Mouse (Mus musculus) forebrain, embryonic 15.5 days (tissue): Measurements from ENCODE around the gene Ilk. TPM values are rescaled to one million over a fixed set of nuclear protein-coding genes. Genes with fewer than 3 reads are reported as not detected.
A peak's percentile ranks its signal among the peaks of the same experiment; 100 is the strongest.

ENCODE experiments used
- ATAC-seq: fragments of 200-750 bp; cut with Nextera tagmentation; replicated peaks from 2 replicates; pipeline ENCODE4 v1.8.0; 2017; ENCODE audit warnings: mild to moderate bottlenecking, moderate TSS enrichment, moderate library complexity
- H3K27ac ChIP-seq: fragments of 300-500 bp; sonication (generic); replicated peaks from 2 replicates; pipeline ENCODE4 v1.5.1; 2015; ENCODE audit warnings: mild to moderate bottlenecking, inconsistent platforms
- H3K27me3 ChIP-seq: fragments of 300-500 bp; sonication (generic); 2 replicates; pipeline ENCODE4 v1.6.1; 2015; ENCODE audit warnings: inconsistent platforms
- H3K36me3 ChIP-seq: fragments of 300-500 bp; sonication (generic); 2 replicates; pipeline ENCODE4 v1.6.1; 2015; ENCODE audit warnings: mild to moderate bottlenecking, inconsistent platforms
- H3K4me1 ChIP-seq: fragments of 300-500 bp; sonication (generic); 2 replicates; pipeline ENCODE4 v1.6.1; 2015; ENCODE audit warnings: inconsistent platforms
- H3K4me2 ChIP-seq: fragments of 300-500 bp; sonication (generic); replicated peaks from 2 replicates; pipeline ENCODE4 v1.6.1; 2015; ENCODE audit warnings: mild to moderate bottlenecking, inconsistent platforms
- H3K4me3 ChIP-seq: fragments of 300-500 bp; sonication (generic); 2 replicates; pipeline ENCODE4 v1.5.1; 2015; ENCODE audit warnings: mild to moderate bottlenecking, inconsistent platforms
- H3K9ac ChIP-seq: fragments of 300-500 bp; sonication (generic); replicated peaks from 2 replicates; pipeline ENCODE4 v1.6.1; 2015; ENCODE audit warnings: mild to moderate bottlenecking, inconsistent platforms
- H3K9me3 ChIP-seq: fragments of 300-500 bp; sonication (generic); 2 replicates; pipeline ENCODE4 v1.6.1; 2016; ENCODE audit warnings: inconsistent platforms
- WGBS: fragments of 180-500 bp; shearing (Covaris S2); methylation state at CpG from one replicate; pipeline ENCODE4 v1.1.7; 2015; ENCODE audit warnings: mixed read lengths; 5-methylcytosine and 5-hydroxymethylcytosine counted together
- polyA plus RNA-seq: library from polyadenylated mRNA; unstranded; fragments of >200 nt; fragmentation: Nextera tagmentation; extraction: Ambion mirVana; gene quantifications from 2 replicates; pipeline ENCODE4 v1.2.1, GENCODE M21; 2015

Ilk gene
- polyA plus RNA-seq = 197 and 205 TPM in 2 replicates

GRCm38 (mm10) chr7:105736264-105736901 is at the start of gene Ilk:
Gene Ilk (plus strand): TSS chr7:105736592.
- Histone ChIP-seq H3K9me3 (no peaks in the 10 kb centered on the region), H3K36me3 (peaks cover 44% of the 10 kb centered on the region), H3K4me3 (peak within 1 kb of the TSS; percentile 89), H3K4me1 (peaks cover 35% of the 10 kb centered on the region), H3K27me3 (no peaks in the 10 kb centered on the region), H3K27ac (peak within 1 kb of the TSS; percentile 70), H3K9ac (peak within 1 kb of the TSS; percentile 88), H3K4me2 (peak within 1 kb of the TSS; percentile 95)
- WGBS = under 1% methylated on average over 48 of the region's 62 CpGs
- peak; percentile 97 for ATAC-seq

- no peaks in the 10 kb centered on the region for H3K36me3 ChIP-seq
- H3K4me3 ChIP-seq = no peak overlapping the region
- no peak overlapping the region for H3K27ac ChIP-seq
- H3K4me2 ChIP-seq = no peak overlapping the region
- WGBS = 68% methylated on average over 1 of the region's 1 CpGs
- no peaks in the 10 kb centered on the region for H3K27me3 ChIP-seq
- no peak overlapping the region for H3K9ac ChIP-seq
- no peaks in the 10 kb centered on the region for H3K9me3 ChIP-seq
- ATAC-seq = no peak
- no peaks in the 10 kb centered on the region for H3K4me1 ChIP-seq
Measured at GRCm38 (mm10) chr7:105690875-105691274, 45.5 kb upstream of the Ilk start.

- Histone ChIP-seq H3K4me2 (no peak overlapping the region), H3K9me3 (no peaks in the 10 kb centered on the region), H3K4me1 (no peaks in the 10 kb centered on the region), H3K4me3 (no peak overlapping the region), H3K9ac (no peak overlapping the region), H3K36me3 (no peaks in the 10 kb centered on the region), H3K27ac (no peak overlapping the region), H3K27me3 (no peaks in the 10 kb centered on the region)
- 84% methylated on average over 16 of the region's 16 CpGs for WGBS
- no peak for ATAC-seq
Measured at GRCm38 (mm10) chr7:105703184-105703583, 33.2 kb upstream of the Ilk start.

GRCm38 (mm10) chr7:105703816-105704215 is 32.6 kb upstream of the Ilk start:
- no peak overlapping the region for H3K4me3 ChIP-seq
- H3K27me3 ChIP-seq = no peaks in the 10 kb centered on the region
- no peak for ATAC-seq
- H3K36me3 ChIP-seq = no peaks in the 10 kb centered on the region
- 85% methylated on average over 4 of the region's 4 CpGs for WGBS
- H3K9me3 ChIP-seq = no peaks in the 10 kb centered on the region
- H3K4me1 ChIP-seq = no peaks in the 10 kb centered on the region
- no peak overlapping the region for H3K4me2 ChIP-seq
- H3K27ac ChIP-seq = no peak overlapping the region
- no peak overlapping the region for H3K9ac ChIP-seq

- ATAC-seq = no peak
- Histone ChIP-seq H3K9me3 (no peaks in the 10 kb centered on the region), H3K4me1 (no peaks in the 10 kb centered on the region), H3K36me3 (no peaks in the 10 kb centered on the region), H3K27me3 (no peaks in the 10 kb centered on the region), H3K4me2 (no peak overlapping the region), H3K9ac (no peak overlapping the region), H3K4me3 (no peak overlapping the region), H3K27ac (no peak overlapping the region)
- WGBS = 94% methylated on average over 5 of the region's 5 CpGs
Measured at GRCm38 (mm10) chr7:105708733-105709132, 27.7 kb upstream of the Ilk start.

GRCm38 (mm10) chr7:105715366-105715765 is 21.0 kb upstream of the Ilk start:
- ATAC-seq = no peak
- no peak overlapping the region for H3K4me2 ChIP-seq
- H3K27me3 ChIP-seq = no peaks in the 10 kb centered on the region
- no peak overlapping the region for H3K27ac ChIP-seq
- no peak overlapping the region for H3K9ac ChIP-seq
- no peaks in the 10 kb centered on the region for H3K9me3 ChIP-seq
- H3K4me3 ChIP-seq = no peak overlapping the region
- 55% methylated on average over 3 of the region's 3 CpGs for WGBS
- no peaks in the 10 kb centered on the region for H3K36me3 ChIP-seq
- H3K4me1 ChIP-seq = no peaks in the 10 kb centered on the region

GRCm38 (mm10) chr7:105721916-105722315 is 14.5 kb upstream of the Ilk start:
- WGBS = 75% methylated on average over 2 of the region's 2 CpGs
- H3K4me1 ChIP-seq = 0 out of 2 replicates have a peak, but pooled peaks cover 3% of the 10 kb centered on the region
- H3K4me3 ChIP-seq = no peak overlapping the region
- H3K27ac ChIP-seq = no peak overlapping the region
- no peak overlapping the region for H3K9ac ChIP-seq
- H3K4me2 ChIP-seq = no peak overlapping the region
- no peak for ATAC-seq
- no peaks in the 10 kb centered on the region for H3K27me3 ChIP-seq
- H3K36me3 ChIP-seq = no peaks in the 10 kb centered on the region
- no peaks in the 10 kb centered on the region for H3K9me3 ChIP-seq

GRCm38 (mm10) chr7:105726144-105726979 is 10.0 kb upstream of the Ilk start:
- peak overlapping the region; percentile 37; the same call in 1 of the 2 replicates for H3K27ac ChIP-seq
- ATAC-seq = peak; percentile 85
- peaks cover 18% of the 10 kb centered on the region for H3K4me1 ChIP-seq
- H3K4me2 ChIP-seq = no peak overlapping the region
- no peaks in the 10 kb centered on the region for H3K9me3 ChIP-seq
- no peak overlapping the region for H3K4me3 ChIP-seq
- H3K36me3 ChIP-seq = peaks cover under 1% of the 10 kb centered on the region; the same call in 1 of the 2 replicates
- WGBS = 83% methylated on average over 4 of the region's 4 CpGs
- H3K27me3 ChIP-seq = no peaks in the 10 kb centered on the region
- H3K9ac ChIP-seq = peak overlapping the region; percentile 24; the same call in 1 of the 2 replicates

- ATAC-seq = no peak
- H3K9ac ChIP-seq = 0 out of 2 replicates have a peak overlapping the region, but pooled peaks have one; percentile 24
- no peak overlapping the region for H3K4me2 ChIP-seq
- no peak overlapping the region for H3K27ac ChIP-seq
- H3K4me1 ChIP-seq = peaks cover 18% of the 10 kb centered on the region
- no peaks in the 10 kb centered on the region for H3K9me3 ChIP-seq
- WGBS = 94% methylated on average over 4 of the region's 4 CpGs
- H3K27me3 ChIP-seq = no peaks in the 10 kb centered on the region
- H3K4me3 ChIP-seq = no peak overlapping the region
- H3K36me3 ChIP-seq = peaks cover 6% of the 10 kb centered on the region; the same call in 1 of the 2 replicates
Measured at GRCm38 (mm10) chr7:105726980-105727325, 9.4 kb upstream of the Ilk start.

- Histone ChIP-seq H3K27ac (peak overlapping the region; percentile 78), H3K27me3 (no peaks in the 10 kb centered on the region), H3K4me2 (no peak overlapping the region), H3K4me1 (peaks cover 18% of the 10 kb centered on the region), H3K36me3 (peaks cover 24% of the 10 kb centered on the region), H3K4me3 (no peak overlapping the region), H3K9ac (0 out of 2 replicates have a peak overlapping the region, but pooled peaks have one; percentile 2), H3K9me3 (no peaks in the 10 kb centered on the region)
- WGBS = 20% methylated on average over 6 of the region's 6 CpGs
- peak; percentile 67; the same call in 1 of the 2 replicates for ATAC-seq
Measured at GRCm38 (mm10) chr7:105728701-105729428, 7.5 kb upstream of the Ilk start.

GRCm38 (mm10) chr7:105733836-105734235 is 2.6 kb upstream of the Ilk start:
- Histone ChIP-seq H3K9ac (no peak overlapping the region), H3K27me3 (no peaks in the 10 kb centered on the region), H3K4me1 (peaks cover 40% of the 10 kb centered on the region), H3K36me3 (peaks cover 29% of the 10 kb centered on the region), H3K9me3 (no peaks in the 10 kb centered on the region), H3K27ac (no peak overlapping the region), H3K4me3 (no peak overlapping the region), H3K4me2 (no peak overlapping the region)
- ATAC-seq = no peak
- WGBS = 98% methylated on average over 11 of the region's 11 CpGs

GRCm38 (mm10) chr7:105734826-105735225 is 1.6 kb upstream of the Ilk start:
- Histone ChIP-seq H3K36me3 (peaks cover 33% of the 10 kb centered on the region), H3K9me3 (no peaks in the 10 kb centered on the region), H3K27ac (no peak overlapping the region), H3K4me3 (no peak overlapping the region), H3K9ac (no peak overlapping the region), H3K4me1 (peaks cover 35% of the 10 kb centered on the region), H3K27me3 (no peaks in the 10 kb centered on the region), H3K4me2 (no peak overlapping the region)
- 88% methylated on average over 8 of the region's 8 CpGs for WGBS
- no peak for ATAC-seq
